Mouse (Mus musculus) neutrophil, adult 59 days (primary cell): ENCODE results near the gene Cartpt. TPM values are rescaled to one million over a fixed set of nuclear protein-coding genes. Genes with fewer than 3 reads are reported as not detected.

Experiments
- total RNA-seq, 2 experiments: library from RNA; stranded (reverse); gene quantifications; 1 replicate in 1 of 2; 2 replicates in 1 of 2; pipeline ENCODE4 v1.2.4; 2023

Gene Cartpt
- total RNA-seq, result not detected

DNA sequence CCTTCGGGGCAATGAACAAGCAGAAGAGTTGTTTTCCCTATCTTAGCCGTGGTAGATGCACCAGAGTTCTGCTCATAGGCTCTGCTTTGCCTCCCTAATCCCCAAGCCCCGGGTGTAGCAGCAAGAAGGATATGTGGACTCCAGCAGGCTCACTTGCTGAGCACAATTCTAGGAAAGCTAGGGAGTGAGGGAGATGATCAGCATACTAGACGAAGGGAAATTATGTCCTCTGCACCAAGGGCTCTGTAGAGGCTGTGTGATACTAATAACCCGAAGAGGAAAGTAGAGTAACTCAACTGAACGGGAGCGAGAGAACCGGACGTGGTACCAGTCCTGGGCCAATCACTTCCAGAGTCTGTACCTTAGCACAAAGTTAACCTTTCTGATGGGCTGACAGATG, at the start of gene Cartpt:
Cartpt (minus strand) TSS at position 127 of the 400 bp plus-strand sequence.

Other genes starting within 250 kb of the Cartpt start
- 1 to 10 TPM; 3.7 to 6.4 TPM for gene Mccc2, start 114.5 kb upstream of the Cartpt start, total RNA-seq
- gene Bdp1, start 203.0 kb upstream of the Cartpt start, total RNA-seq, result 10 to 100 TPM; 31.5 to 38.3 TPM
- gene Serf1, start 206.9 kb upstream of the Cartpt start, total RNA-seq, result 1 to 10 TPM; 1.5 to 1.6 TPM
- 10 to 100 TPM; 45.5 to 51.3 TPM for gene Smn1, start 223.8 kb upstream of the Cartpt start, total RNA-seq